ENCODE assay signal across 1 mouse cellular context in the genomic region with DNA sequence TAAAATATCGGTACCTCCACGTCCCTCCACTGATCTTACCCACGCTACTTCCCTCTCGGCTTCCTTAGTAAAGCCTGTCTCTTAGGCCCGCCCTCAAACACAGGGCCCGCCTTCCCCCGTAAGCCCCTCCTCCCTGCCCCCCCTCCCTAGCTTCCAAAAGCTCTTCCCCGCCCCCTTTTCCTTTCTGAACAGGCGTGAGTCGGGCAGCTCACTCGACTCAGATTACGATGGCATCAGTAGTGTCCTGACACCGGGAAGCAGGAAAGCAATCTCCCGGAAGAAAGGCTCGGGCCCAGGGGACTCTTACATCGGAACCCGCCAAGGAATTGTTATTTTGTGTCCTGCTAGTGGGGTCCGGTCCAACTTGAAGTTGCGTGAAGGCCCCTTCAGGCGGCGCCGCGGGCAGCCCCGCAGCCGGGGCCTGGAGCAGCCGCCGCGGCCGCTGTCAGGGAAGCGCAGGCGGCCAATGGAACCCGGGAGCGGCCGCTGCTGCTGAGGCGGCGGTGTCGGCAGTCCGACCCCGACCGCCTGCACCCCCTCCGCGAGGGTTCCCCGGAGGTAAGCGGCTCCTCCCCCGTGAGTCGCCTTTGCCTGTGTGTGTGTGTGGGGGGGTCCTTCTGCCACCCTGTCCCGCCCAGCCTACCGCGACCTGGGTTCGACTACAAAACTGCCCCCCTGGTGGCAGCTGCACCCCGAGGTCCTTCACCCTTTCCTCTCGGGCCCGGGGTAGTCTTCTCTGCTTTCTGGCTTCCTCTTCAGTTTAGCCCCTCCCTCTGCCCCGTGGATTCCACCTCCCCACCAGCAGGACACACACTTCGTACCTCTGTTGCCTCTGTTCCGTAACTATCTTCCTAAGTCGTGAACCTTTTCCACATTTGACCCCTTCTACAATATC.
A peak's percentile ranks its signal among the peaks of the same experiment; 100 is the strongest.
TF ChIP-seq lines count a peak whose summit lies in the region.

A gene (plus strand): TSS at position 204 of the 895 bp plus-strand sequence.

TF ChIP-seq in CH12.LX, 34 proteins besides CTCF, POLR2A, EP300 and RAD21 (continued from another document):
- TF ChIP-seq MAZ (IDR thresholded peaks at IDR 0.05; ENCODE audit: low read depth, low read length) (peak; percentile 78; the same call in 1 of the 2 replicates), TCF12 (IDR thresholded peaks at IDR 0.05; ENCODE audit: low read depth, low read length) (peak; percentile 48; the same call in 1 of the 2 replicates), MYC (IDR thresholded peaks at IDR 0.05; ENCODE audit: low read depth, low read length) (peak; percentile 65; the same call in 1 of the 2 replicates), TBP (conservative IDR thresholded peaks at IDR 0.05; ENCODE audit: low read depth, low read length) (peak; percentile 69), CHD1 (IDR thresholded peaks at IDR 0.05; ENCODE audit: low read depth, low read length) (no peak; the same call in 1 of the 2 replicates), BHLHE40 (IDR thresholded peaks at IDR 0.05; ENCODE audit: low read depth, low read length) (no peak), NELFE (IDR thresholded peaks at IDR 0.05; ENCODE audit: low read depth, low read length) (peak; percentile 71), ELF1 (IDR thresholded peaks at IDR 0.05; ENCODE audit: low read depth, low read length) (peak; percentile 57), MXI1 (IDR thresholded peaks at IDR 0.05; ENCODE audit: low read depth, low read length) (peak; percentile 56), KAT2A (IDR thresholded peaks at IDR 0.05; ENCODE audit: insufficient replicate concordance, low read length) (0 out of 2 replicates have a peak, but pooled peaks have one; percentile 18)
TF ChIP-seq in CH12.LX: peak in this region for 15.
